Mouse (Mus musculus): ENCODE results near the gene Ly75. TPM values are rescaled to one million over a fixed set of nuclear protein-coding genes. Genes with fewer than 3 reads are reported as not detected.
A peak's percentile ranks its signal among the peaks of the same experiment; 100 is the strongest.

Gene Ly75
- polyA plus RNA-seq, 2 experiments: 1.0 to 1.3 TPM

DNA sequence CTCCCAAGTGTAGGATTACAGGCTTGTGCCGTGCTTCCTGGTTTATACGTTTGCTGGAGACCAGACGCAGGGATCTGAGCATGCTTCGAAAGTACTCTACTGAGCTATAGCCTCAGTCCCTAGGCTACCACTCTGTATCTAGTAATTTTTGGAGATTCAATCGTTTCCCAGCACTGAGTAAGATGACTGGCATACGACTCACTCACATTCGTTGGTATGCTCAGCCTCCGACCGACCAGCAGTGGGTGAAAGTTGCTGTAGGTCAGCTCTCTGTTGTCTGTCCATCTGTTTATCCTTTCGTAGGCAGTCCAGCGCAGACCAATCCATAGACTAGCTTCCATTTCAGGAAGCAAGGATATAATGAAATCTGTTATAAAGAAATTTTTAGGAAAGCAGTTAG is 55.5 kb downstream of the Ly75 start:
- 83% methylated on average over 11 of the region's 11 CpGs for WGBS
- no peaks in the 10 kb centered on the region for H3K27me3 ChIP-seq (ENCODE audit: control insufficient read depth, insufficient read depth, low read length)
- no peak overlapping the region for H3K9ac ChIP-seq (ENCODE audit: low read depth, low read length, severe bottlenecking)
- no peaks in the 10 kb centered on the region for H3K9me3 ChIP-seq (ENCODE audit: control insufficient read depth, low read length)
- H3K36me3 ChIP-seq (ENCODE audit: control insufficient read depth, insufficient read depth, low read length): no peaks in the 10 kb centered on the region
- no peak for TF ChIP-seq POLR2A (IDR thresholded peaks at IDR 0.05; ENCODE audit: borderline replicate concordance, extremely low read depth, insufficient read depth, insufficient read length)
- no peak overlapping the region for H3K4me3 ChIP-seq (replicated peaks; ENCODE audit: low read length)
- ATAC-seq (ENCODE audit: low FRiP score, low read depth) (no peak), DNase-seq (ENCODE audit: low spot score) (no peak)
- H3K4me1 ChIP-seq (ENCODE audit: control insufficient read depth, insufficient read depth, low read length): no peaks in the 10 kb centered on the region
- H3K27ac ChIP-seq (replicated peaks; ENCODE audit: low read depth, low read length): no peak overlapping the region
- H3K4me2 ChIP-seq (replicated peaks; ENCODE audit: low read depth, low read length, severe bottlenecking): no peak overlapping the region

DNA sequence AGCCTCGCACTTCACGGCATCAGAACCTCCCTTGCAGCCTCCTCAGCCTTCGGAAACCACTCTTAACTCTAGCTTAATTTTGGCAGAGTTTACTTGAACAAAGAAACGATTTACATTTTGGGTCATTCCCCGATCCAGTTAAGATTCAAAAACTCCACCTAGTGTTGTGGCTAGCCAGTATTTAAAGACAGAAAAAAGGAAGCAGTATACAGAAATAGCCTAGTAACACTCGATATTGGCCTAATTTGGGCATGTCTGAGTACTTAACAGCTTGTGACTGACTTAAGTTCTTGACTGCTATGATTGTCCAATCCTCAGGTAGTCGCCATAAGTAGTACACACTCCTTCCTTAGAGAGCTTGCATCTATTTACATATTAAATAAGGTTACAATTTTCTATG is 56.2 kb downstream of the Ly75 start:
- H3K4me1 ChIP-seq (ENCODE audit: control insufficient read depth, insufficient read depth, low read length): no peaks in the 10 kb centered on the region
- no peak for TF ChIP-seq POLR2A (IDR thresholded peaks at IDR 0.05; ENCODE audit: borderline replicate concordance, extremely low read depth, insufficient read depth, insufficient read length)
- H3K9ac ChIP-seq (ENCODE audit: low read depth, low read length, severe bottlenecking): no peak overlapping the region
- no peak for DNase-seq (ENCODE audit: low spot score)
- H3K27me3 ChIP-seq (ENCODE audit: control insufficient read depth, insufficient read depth, low read length): no peaks in the 10 kb centered on the region
- 85% methylated on average over 7 of the region's 7 CpGs for WGBS
- no peaks in the 10 kb centered on the region for H3K36me3 ChIP-seq (ENCODE audit: control insufficient read depth, insufficient read depth, low read length)
- no peaks in the 10 kb centered on the region for H3K9me3 ChIP-seq (ENCODE audit: control insufficient read depth, low read length)
- no peak overlapping the region for H3K27ac ChIP-seq (replicated peaks; ENCODE audit: low read depth, low read length)
- no peak overlapping the region for H3K4me2 ChIP-seq (replicated peaks; ENCODE audit: low read depth, low read length, severe bottlenecking)
- no peak overlapping the region for H3K4me3 ChIP-seq (replicated peaks; ENCODE audit: low read length)
- ATAC-seq (ENCODE audit: low FRiP score, low read depth): no peak

DNA sequence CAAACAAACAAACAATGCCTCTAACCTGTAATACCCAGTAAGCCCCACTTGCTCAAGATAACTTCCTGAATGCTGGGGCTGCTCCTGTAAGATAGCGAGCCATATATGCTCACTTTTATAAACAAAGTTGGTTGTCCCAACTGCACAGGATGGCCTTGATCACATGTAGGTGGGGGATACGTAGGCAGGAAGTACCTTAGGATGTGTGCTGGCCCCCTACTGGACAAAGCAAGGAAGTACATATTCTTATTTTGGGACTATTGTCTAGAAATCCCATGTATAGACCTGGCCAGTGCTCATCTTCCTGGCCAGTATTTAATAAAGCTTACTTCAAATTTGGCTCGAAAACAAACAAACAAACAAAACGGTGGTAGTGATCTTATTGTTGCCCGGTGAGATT is 59.7 kb downstream of the Ly75 start:
- Histone ChIP-seq H3K4me3 (replicated peaks; ENCODE audit: low read length) (no peak overlapping the region), H3K36me3 (ENCODE audit: control insufficient read depth, insufficient read depth, low read length) (no peaks in the 10 kb centered on the region), H3K4me1 (ENCODE audit: control insufficient read depth, insufficient read depth, low read length) (no peaks in the 10 kb centered on the region), H3K27ac (replicated peaks; ENCODE audit: low read depth, low read length) (no peak overlapping the region), H3K4me2 (replicated peaks; ENCODE audit: low read depth, low read length, severe bottlenecking) (no peak overlapping the region), H3K9me3 (ENCODE audit: control insufficient read depth, low read length) (no peaks in the 10 kb centered on the region), H3K27me3 (ENCODE audit: control insufficient read depth, insufficient read depth, low read length) (no peaks in the 10 kb centered on the region), H3K9ac (ENCODE audit: low read depth, low read length, severe bottlenecking) (no peak overlapping the region)
- ATAC-seq (ENCODE audit: low FRiP score, low read depth) (no peak), DNase-seq (ENCODE audit: low spot score) (no peak)
- no peak for TF ChIP-seq POLR2A (IDR thresholded peaks at IDR 0.05; ENCODE audit: borderline replicate concordance, extremely low read depth, insufficient read depth, insufficient read length)
- WGBS: 85% methylated on average over 5 of the region's 5 CpGs

DNA sequence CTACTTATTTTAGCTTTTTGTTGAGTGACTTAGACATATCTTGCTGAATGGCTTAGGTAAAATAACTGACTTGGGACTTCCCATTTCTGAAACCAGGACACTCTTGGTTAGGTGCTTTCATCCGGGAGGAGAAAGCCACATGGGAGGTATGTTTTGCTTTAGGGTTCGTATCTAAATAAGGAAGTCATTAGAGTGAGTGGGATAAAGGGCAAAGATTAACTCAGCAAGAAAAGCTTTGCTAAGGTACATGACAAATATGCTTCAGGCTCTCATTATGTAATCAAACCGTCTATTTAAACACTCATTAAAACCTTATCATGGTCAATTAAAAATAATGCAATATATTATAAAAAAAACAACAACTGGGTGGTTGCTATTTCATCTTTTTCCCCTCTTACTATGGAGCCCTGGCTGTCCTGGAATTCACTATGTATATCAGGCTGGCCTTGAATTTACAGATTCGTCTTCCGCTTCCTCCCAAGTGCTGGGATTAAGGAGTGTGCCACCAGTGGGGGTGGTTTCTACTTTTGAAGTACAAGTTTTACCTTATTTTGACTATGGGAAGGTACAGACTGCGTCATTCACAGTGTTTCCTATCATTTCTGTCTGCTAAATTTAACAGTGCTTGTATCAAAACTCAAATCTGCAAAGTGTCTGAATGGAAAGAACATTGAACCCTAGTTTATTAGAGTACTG is 60.9 kb downstream of the Ly75 start:
- Histone ChIP-seq H3K4me3 (replicated peaks; ENCODE audit: low read length) (no peak overlapping the region), H3K36me3 (ENCODE audit: control insufficient read depth, insufficient read depth, low read length) (no peaks in the 10 kb centered on the region), H3K27me3 (ENCODE audit: control insufficient read depth, insufficient read depth, low read length) (no peaks in the 10 kb centered on the region), H3K27ac (replicated peaks; ENCODE audit: low read depth, low read length) (no peak overlapping the region), H3K4me1 (ENCODE audit: control insufficient read depth, insufficient read depth, low read length) (no peaks in the 10 kb centered on the region), H3K9me3 (ENCODE audit: control insufficient read depth, low read length) (no peaks in the 10 kb centered on the region), H3K9ac (ENCODE audit: low read depth, low read length, severe bottlenecking) (no peak overlapping the region), H3K4me2 (replicated peaks; ENCODE audit: low read depth, low read length, severe bottlenecking) (no peak overlapping the region)
- no peak for DNase-seq (ENCODE audit: low spot score)
- TF ChIP-seq POLR2A (IDR thresholded peaks at IDR 0.05; ENCODE audit: borderline replicate concordance, extremely low read depth, insufficient read depth, insufficient read length): no peak
- ATAC-seq (ENCODE audit: low FRiP score, low read depth): no peak
- whole genome bisulfite sequencing: 52% methylated on average over 6 of the region's 6 CpGs

DNA sequence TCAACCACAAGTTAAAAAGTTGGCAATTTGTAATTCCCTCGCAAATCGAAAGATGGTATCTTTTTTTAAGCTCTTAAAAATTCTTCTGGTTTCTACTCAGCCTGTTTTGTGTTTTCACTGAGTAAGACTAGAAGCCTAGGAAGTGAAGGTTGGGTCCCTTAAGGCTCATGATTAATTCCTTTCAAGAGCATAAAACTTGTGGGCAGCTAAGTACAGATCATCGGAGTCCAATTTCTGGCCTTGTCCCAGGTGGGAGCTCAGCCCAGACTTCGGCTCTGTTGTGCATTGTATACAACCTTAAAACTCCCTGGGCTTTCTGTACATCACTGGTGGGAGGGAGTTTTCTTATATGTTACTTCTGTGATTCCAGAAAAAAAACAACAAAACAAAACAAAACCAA is 79.3 kb downstream of the Ly75 start:
- 51% methylated on average over 4 of the region's 4 CpGs for WGBS

More for the DNA sequence above, 79.3 kb downstream of the Ly75 start:
- no peaks in the 10 kb centered on the region for H3K36me3 ChIP-seq (ENCODE audit: control insufficient read depth, insufficient read depth, low read length)
- no peak overlapping the region for H3K4me2 ChIP-seq (replicated peaks; ENCODE audit: low read depth, low read length, severe bottlenecking)
- ATAC-seq (ENCODE audit: low FRiP score, low read depth) (no peak), DNase-seq (ENCODE audit: low spot score) (peak; percentile 32)
- H3K27me3 ChIP-seq (ENCODE audit: control insufficient read depth, insufficient read depth, low read length): no peaks in the 10 kb centered on the region
- H3K4me3 ChIP-seq (replicated peaks; ENCODE audit: low read length): no peak overlapping the region
- no peaks in the 10 kb centered on the region for H3K4me1 ChIP-seq (ENCODE audit: control insufficient read depth, insufficient read depth, low read length)
- H3K9ac ChIP-seq (ENCODE audit: low read depth, low read length, severe bottlenecking): no peak overlapping the region
- no peak for TF ChIP-seq POLR2A (IDR thresholded peaks at IDR 0.05; ENCODE audit: borderline replicate concordance, extremely low read depth, insufficient read depth, insufficient read length)
- no peaks in the 10 kb centered on the region for H3K9me3 ChIP-seq (ENCODE audit: control insufficient read depth, low read length)
- no peak overlapping the region for H3K27ac ChIP-seq (replicated peaks; ENCODE audit: low read depth, low read length)

Measured in limb, embryonic 14.5 days (tissue).